Mouse (Mus musculus): Measurements from ENCODE around the gene Ddc. TPM values are rescaled to one million over a fixed set of nuclear protein-coding genes. Genes with fewer than 3 reads are reported as not detected.

The Ddc gene
- polyA plus RNA-seq, 1 experiment from 2014 or later = 37.3 TPM

GRCm38 (mm10) chr11:11830884-11831495 is 67.0 kb downstream of the Ddc start:
- no peak overlapping the region for H3K4me3 ChIP-seq (ENCODE audit: low read depth, low read length)
- peak overlapping the region; percentile 88 for H3K27ac ChIP-seq (ENCODE audit: low read depth)
- DNase-seq (ENCODE audit: low spot score) (no peak), ATAC-seq (replicated peaks; ENCODE audit: low FRiP score, low TSS enrichment, low read depth) (no peak)
- no peaks in the 10 kb centered on the region for H3K9me3 ChIP-seq (ENCODE audit: control insufficient read depth, low read length)
- WGBS = 13% methylated on average over 12 of the region's 12 CpGs
- no peaks in the 10 kb centered on the region for H3K36me3 ChIP-seq (ENCODE audit: control insufficient read depth, insufficient read depth, low read length)
- peak overlapping the region; percentile 16; the same call in 1 of the 2 replicates for H3K9ac ChIP-seq (ENCODE audit: low read length)
- no peaks in the 10 kb centered on the region for H3K27me3 ChIP-seq (replicated peaks; ENCODE audit: control insufficient read depth, insufficient read depth, low read length)
- 0 out of 2 replicates have a peak overlapping the region, but pooled peaks have one; percentile 0 for H3K4me2 ChIP-seq (ENCODE audit: low read length)
- peaks cover 61% of the 10 kb centered on the region for H3K4me1 ChIP-seq (replicated peaks; ENCODE audit: control insufficient read depth, insufficient read depth, low read length)

GRCm38 (mm10) chr11:11829161-11830000 is 68.6 kb downstream of the Ddc start:
- H3K9me3 ChIP-seq (ENCODE audit: control insufficient read depth, low read length) = no peaks in the 10 kb centered on the region
- peaks cover 64% of the 10 kb centered on the region for H3K4me1 ChIP-seq (replicated peaks; ENCODE audit: control insufficient read depth, insufficient read depth, low read length)
- ATAC-seq (replicated peaks; ENCODE audit: low FRiP score, low TSS enrichment, low read depth) (peak; percentile 73), DNase-seq (ENCODE audit: low spot score) (peak; percentile 69)
- no peaks in the 10 kb centered on the region for H3K36me3 ChIP-seq (ENCODE audit: control insufficient read depth, insufficient read depth, low read length)
- H3K9ac ChIP-seq (ENCODE audit: low read length) = 0 out of 2 replicates have a peak overlapping the region, but pooled peaks have one; percentile 13
- no peak overlapping the region for H3K4me3 ChIP-seq (ENCODE audit: low read depth, low read length)
- WGBS = 27% methylated on average over 11 of the region's 11 CpGs
- peak overlapping the region; percentile 28 for H3K4me2 ChIP-seq (ENCODE audit: low read length)
- H3K27ac ChIP-seq (ENCODE audit: low read depth) = peak overlapping the region; percentile 88
- no peaks in the 10 kb centered on the region for H3K27me3 ChIP-seq (replicated peaks; ENCODE audit: control insufficient read depth, insufficient read depth, low read length)

GRCm38 (mm10) chr11:11828761-11829160 is 69.2 kb downstream of the Ddc start:
- H3K4me3 ChIP-seq (ENCODE audit: low read depth, low read length) = no peak overlapping the region
- no peaks in the 10 kb centered on the region for H3K36me3 ChIP-seq (ENCODE audit: control insufficient read depth, insufficient read depth, low read length)
- H3K9me3 ChIP-seq (ENCODE audit: control insufficient read depth, low read length) = no peaks in the 10 kb centered on the region
- peak overlapping the region; percentile 88 for H3K27ac ChIP-seq (ENCODE audit: low read depth)
- 19% methylated on average over 6 of the region's 6 CpGs for WGBS
- peaks cover 70% of the 10 kb centered on the region for H3K4me1 ChIP-seq (replicated peaks; ENCODE audit: control insufficient read depth, insufficient read depth, low read length)
- no peaks in the 10 kb centered on the region for H3K27me3 ChIP-seq (replicated peaks; ENCODE audit: control insufficient read depth, insufficient read depth, low read length)
- ATAC-seq (replicated peaks; ENCODE audit: low FRiP score, low TSS enrichment, low read depth) = peak; percentile 33
- 0 out of 2 replicates have a peak overlapping the region, but pooled peaks have one; percentile 13 for H3K9ac ChIP-seq (ENCODE audit: low read length)
- no peak for DNase-seq (ENCODE audit: low spot score)
- H3K4me2 ChIP-seq (ENCODE audit: low read length) = peak overlapping the region; percentile 28

- Histone ChIP-seq H3K9ac (ENCODE audit: low read length) (no peak overlapping the region), H3K27ac (ENCODE audit: low read depth) (peak overlapping the region; percentile 88), H3K27me3 (replicated peaks; ENCODE audit: control insufficient read depth, insufficient read depth, low read length) (no peaks in the 10 kb centered on the region), H3K9me3 (ENCODE audit: control insufficient read depth, low read length) (no peaks in the 10 kb centered on the region), H3K4me2 (ENCODE audit: low read length) (peak overlapping the region; percentile 28; the same call in 1 of the 2 replicates), H3K4me3 (ENCODE audit: low read depth, low read length) (no peak overlapping the region), H3K4me1 (replicated peaks; ENCODE audit: control insufficient read depth, insufficient read depth, low read length) (peaks cover 70% of the 10 kb centered on the region), H3K36me3 (ENCODE audit: control insufficient read depth, insufficient read depth, low read length) (no peaks in the 10 kb centered on the region)
- 51% methylated on average over 5 of the region's 5 CpGs for WGBS
- DNase-seq (ENCODE audit: low spot score) (no peak), ATAC-seq (replicated peaks; ENCODE audit: low FRiP score, low TSS enrichment, low read depth) (peak; percentile 14; the same call in 1 of the 2 replicates)
Measured at GRCm38 (mm10) chr11:11828251-11828650, 69.7 kb downstream of the Ddc start.

GRCm38 (mm10) chr11:11826475-11826874 is 71.5 kb downstream of the Ddc start:
- Histone ChIP-seq H3K4me1 (replicated peaks; ENCODE audit: control insufficient read depth, insufficient read depth, low read length) (peaks cover 69% of the 10 kb centered on the region), H3K9me3 (ENCODE audit: control insufficient read depth, low read length) (no peaks in the 10 kb centered on the region), H3K9ac (ENCODE audit: low read length) (no peak overlapping the region), H3K27me3 (replicated peaks; ENCODE audit: control insufficient read depth, insufficient read depth, low read length) (no peaks in the 10 kb centered on the region), H3K4me3 (ENCODE audit: low read depth, low read length) (no peak overlapping the region), H3K27ac (ENCODE audit: low read depth) (peak overlapping the region; percentile 51; the same call in 1 of the 2 replicates), H3K4me2 (ENCODE audit: low read length) (no peak overlapping the region), H3K36me3 (ENCODE audit: control insufficient read depth, insufficient read depth, low read length) (no peaks in the 10 kb centered on the region)
- no peak for ATAC-seq (replicated peaks; ENCODE audit: low FRiP score, low TSS enrichment, low read depth)
- DNase-seq (ENCODE audit: low spot score) = no peak

GRCm38 (mm10) chr11:11825670-11826069 is 72.3 kb downstream of the Ddc start:
- ATAC-seq (replicated peaks; ENCODE audit: low FRiP score, low TSS enrichment, low read depth) = no peak
- Histone ChIP-seq H3K9me3 (ENCODE audit: control insufficient read depth, low read length) (no peaks in the 10 kb centered on the region), H3K9ac (ENCODE audit: low read length) (no peak overlapping the region), H3K36me3 (ENCODE audit: control insufficient read depth, insufficient read depth, low read length) (no peaks in the 10 kb centered on the region), H3K4me1 (replicated peaks; ENCODE audit: control insufficient read depth, insufficient read depth, low read length) (peaks cover 69% of the 10 kb centered on the region), H3K4me2 (ENCODE audit: low read length) (no peak overlapping the region), H3K4me3 (ENCODE audit: low read depth, low read length) (no peak overlapping the region), H3K27me3 (replicated peaks; ENCODE audit: control insufficient read depth, insufficient read depth, low read length) (no peaks in the 10 kb centered on the region), H3K27ac (ENCODE audit: low read depth) (no peak overlapping the region)
- DNase-seq (ENCODE audit: low spot score) = no peak
- WGBS = 64% methylated on average over 6 of the region's 6 CpGs

- H3K9me3 ChIP-seq (ENCODE audit: control insufficient read depth, low read length) = no peaks in the 10 kb centered on the region
- ATAC-seq (replicated peaks; ENCODE audit: low FRiP score, low TSS enrichment, low read depth) = no peak
- H3K27ac ChIP-seq (ENCODE audit: low read depth) = peak overlapping the region; percentile 96; the same call in 1 of the 2 replicates
- peaks cover 64% of the 10 kb centered on the region for H3K4me1 ChIP-seq (replicated peaks; ENCODE audit: control insufficient read depth, insufficient read depth, low read length)
- H3K9ac ChIP-seq (ENCODE audit: low read length) = no peak overlapping the region
- no peaks in the 10 kb centered on the region for H3K36me3 ChIP-seq (ENCODE audit: control insufficient read depth, insufficient read depth, low read length)
- no peak overlapping the region for H3K4me2 ChIP-seq (ENCODE audit: low read length)
- no peak for DNase-seq (ENCODE audit: low spot score)
- H3K4me3 ChIP-seq (ENCODE audit: low read depth, low read length) = no peak overlapping the region
- H3K27me3 ChIP-seq (replicated peaks; ENCODE audit: control insufficient read depth, insufficient read depth, low read length) = no peaks in the 10 kb centered on the region
- 63% methylated on average over 3 of the region's 3 CpGs for WGBS
Measured at GRCm38 (mm10) chr11:11824970-11825635, 72.8 kb downstream of the Ddc start.

- H3K4me2 ChIP-seq (ENCODE audit: low read length) = no peak overlapping the region
- H3K9ac ChIP-seq (ENCODE audit: low read length) = no peak overlapping the region
- no peak for ATAC-seq (replicated peaks; ENCODE audit: low FRiP score, low TSS enrichment, low read depth)
- DNase-seq (ENCODE audit: low spot score) = no peak
- no peaks in the 10 kb centered on the region for H3K9me3 ChIP-seq (ENCODE audit: control insufficient read depth, low read length)
- H3K4me3 ChIP-seq (ENCODE audit: low read depth, low read length) = no peak overlapping the region
- H3K27ac ChIP-seq (ENCODE audit: low read depth) = peak overlapping the region; percentile 96
- H3K4me1 ChIP-seq (replicated peaks; ENCODE audit: control insufficient read depth, insufficient read depth, low read length) = peaks cover 56% of the 10 kb centered on the region
- no peaks in the 10 kb centered on the region for H3K36me3 ChIP-seq (ENCODE audit: control insufficient read depth, insufficient read depth, low read length)
- WGBS = 41% methylated on average over 12 of the region's 12 CpGs
- H3K27me3 ChIP-seq (replicated peaks; ENCODE audit: control insufficient read depth, insufficient read depth, low read length) = no peaks in the 10 kb centered on the region
Measured at GRCm38 (mm10) chr11:11823980-11824911, 73.7 kb downstream of the Ddc start.

All from intestine, embryonic 14.5 days (tissue).